Mouse (Mus musculus): ENCODE results near the gene Clk1. TPM values are rescaled to one million over a fixed set of nuclear protein-coding genes. Genes with fewer than 3 reads are reported as not detected.

Gene Clk1
- polyA plus RNA-seq, 1 experiment from 2014 or later = 159 TPM

- WGBS = 12% methylated on average over 10 of the region's 10 CpGs
- no peak for ATAC-seq (ENCODE audit: low FRiP score)
- H3K36me3 ChIP-seq (replicated peaks) = peaks cover 36% of the 10 kb centered on the region
Observed at GRCm38 (mm10) chr1:58444691-58445090, 20.8 kb upstream of the Clk1 start.

DNA sequence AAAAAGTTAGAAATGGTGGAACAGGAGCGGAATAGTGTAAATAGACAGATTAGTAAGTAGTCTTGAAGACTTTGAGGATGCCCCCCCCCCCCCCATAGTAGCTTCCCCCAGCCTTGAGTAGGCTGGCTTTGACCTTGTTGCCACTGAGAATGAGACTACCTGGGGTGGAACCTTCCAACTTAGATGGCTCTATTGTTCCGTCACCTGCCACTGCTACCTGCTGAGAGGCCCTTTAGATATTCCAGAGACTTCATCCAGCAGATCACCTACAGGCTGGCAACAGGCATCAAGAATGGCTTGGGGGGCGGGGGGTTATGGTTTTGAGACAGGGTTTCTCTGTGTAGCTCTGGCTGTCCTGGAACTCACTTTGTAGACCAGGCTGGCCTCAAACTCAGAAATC lies 685 bp upstream of the Clk1 start:
- Histone ChIP-seq H3K9ac (no peak overlapping the region), H3K4me2 (no peak overlapping the region), H3K27me3 (no peaks in the 10 kb centered on the region), H3K36me3 (replicated peaks) (peaks cover 16% of the 10 kb centered on the region), H3K4me1 (peaks cover 18% of the 10 kb centered on the region), H3K4me3 (replicated peaks) (no peak overlapping the region), H3K9me3 (no peaks in the 10 kb centered on the region), H3K27ac (no peak overlapping the region)
- no peak for ATAC-seq (ENCODE audit: low FRiP score)
- WGBS = 90% methylated on average over 3 of the region's 3 CpGs

More at GRCm38 (mm10) chr1:58444691-58445090, 20.8 kb upstream of the Clk1 start:
- no peaks in the 10 kb centered on the region for H3K27me3 ChIP-seq
- H3K4me1 ChIP-seq = peaks cover 26% of the 10 kb centered on the region
- peak overlapping the region; percentile 64 for H3K4me2 ChIP-seq
- peak overlapping the region; percentile 88 for H3K27ac ChIP-seq
- H3K9ac ChIP-seq = peak overlapping the region; percentile 79
- H3K9me3 ChIP-seq = no peaks in the 10 kb centered on the region
- H3K4me3 ChIP-seq (replicated peaks) = peak overlapping the region; percentile 66

GRCm38 (mm10) chr1:58422879-58423278 lies 987 bp downstream of the Clk1 start:
- H3K27ac ChIP-seq = peak overlapping the region; percentile 99; the same call in 1 of the 2 replicates
- peaks cover 32% of the 10 kb centered on the region for H3K36me3 ChIP-seq (replicated peaks)
- peaks cover 18% of the 10 kb centered on the region for H3K4me1 ChIP-seq
- ATAC-seq (ENCODE audit: low FRiP score) = peak; percentile 33; the same call in 1 of the 2 replicates
- peak overlapping the region; percentile 100 for H3K4me3 ChIP-seq (replicated peaks)
- H3K4me2 ChIP-seq = peak overlapping the region; percentile 69
- no peaks in the 10 kb centered on the region for H3K9me3 ChIP-seq
- H3K27me3 ChIP-seq = no peaks in the 10 kb centered on the region
- H3K9ac ChIP-seq = peak overlapping the region; percentile 99
- 16% methylated on average over 13 of the region's 13 CpGs for WGBS

DNA sequence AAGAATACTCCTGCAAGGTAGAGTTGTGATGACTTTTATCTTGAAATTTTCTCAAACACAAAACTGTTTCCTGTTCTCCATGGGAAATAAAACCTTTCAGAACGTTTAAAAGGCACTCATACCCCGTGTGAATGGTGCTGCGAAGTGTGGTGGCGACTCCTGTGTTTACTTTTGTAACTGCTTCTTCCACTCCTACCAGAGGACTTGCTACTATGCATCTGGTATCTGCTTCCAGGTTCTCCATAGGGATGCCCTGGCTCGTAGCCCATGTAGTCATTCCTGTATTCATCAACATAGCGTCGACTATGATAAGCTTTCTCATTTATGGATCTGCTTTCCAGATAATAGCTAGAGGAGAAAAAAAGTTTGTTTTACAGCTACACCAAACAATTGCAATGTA lies 2.9 kb downstream of the Clk1 start:
- H3K4me1 ChIP-seq = peaks cover 18% of the 10 kb centered on the region
- H3K36me3 ChIP-seq (replicated peaks) = peaks cover 49% of the 10 kb centered on the region
- no peak overlapping the region for H3K4me2 ChIP-seq
- no peaks in the 10 kb centered on the region for H3K9me3 ChIP-seq
- no peak overlapping the region for H3K4me3 ChIP-seq (replicated peaks)
- no peak overlapping the region for H3K27ac ChIP-seq
- H3K9ac ChIP-seq = no peak overlapping the region
- ATAC-seq (ENCODE audit: low FRiP score) = no peak
- H3K27me3 ChIP-seq = no peaks in the 10 kb centered on the region
- WGBS = 78% methylated on average over 7 of the region's 7 CpGs

DNA sequence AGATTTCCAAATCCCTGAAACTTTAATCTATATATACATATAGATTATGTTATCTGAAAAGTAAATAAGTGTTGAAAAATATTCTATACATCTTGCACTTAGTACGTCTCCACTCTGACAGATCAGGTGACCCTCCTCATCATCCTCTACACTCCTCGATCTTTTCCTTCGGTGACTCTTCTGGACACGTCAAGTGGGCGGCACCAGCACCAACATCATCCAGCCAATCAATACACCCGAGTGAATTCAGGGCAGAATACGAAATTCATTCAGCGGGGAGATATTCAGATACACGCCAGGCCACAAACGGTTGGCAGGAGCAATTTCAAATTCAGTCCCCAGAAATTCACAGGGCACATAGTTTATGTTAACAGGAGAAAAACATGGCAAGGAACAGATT lies 3.8 kb downstream of the Clk1 start:
- 91% methylated on average over 10 of the region's 10 CpGs for WGBS
- Histone ChIP-seq H3K9me3 (no peaks in the 10 kb centered on the region), H3K27ac (no peak overlapping the region), H3K4me3 (replicated peaks) (no peak overlapping the region), H3K36me3 (replicated peaks) (peaks cover 54% of the 10 kb centered on the region), H3K9ac (no peak overlapping the region), H3K27me3 (no peaks in the 10 kb centered on the region), H3K4me1 (peaks cover 18% of the 10 kb centered on the region), H3K4me2 (no peak overlapping the region)
- no peak for ATAC-seq (ENCODE audit: low FRiP score)

- WGBS = 89% methylated on average over 2 of the region's 2 CpGs
- Histone ChIP-seq H3K9me3 (no peaks in the 10 kb centered on the region), H3K27me3 (no peaks in the 10 kb centered on the region), H3K4me3 (replicated peaks) (no peak overlapping the region), H3K4me1 (peaks cover 2% of the 10 kb centered on the region), H3K36me3 (replicated peaks) (peaks cover 83% of the 10 kb centered on the region), H3K4me2 (no peak overlapping the region), H3K9ac (no peak overlapping the region), H3K27ac (no peak overlapping the region)
- no peak for ATAC-seq (ENCODE audit: low FRiP score)
Observed at GRCm38 (mm10) chr1:58416048-58416447, 7.8 kb downstream of the Clk1 start.

GRCm38 (mm10) chr1:58415442-58415841 lies 8.4 kb downstream of the Clk1 start:
- no peaks in the 10 kb centered on the region for H3K9me3 ChIP-seq
- WGBS = 42% methylated on average over 1 of the region's 1 CpGs

GRCm38 (mm10) chr1:58410776-58411175 lies 13.1 kb downstream of the Clk1 start:
- no peak for ATAC-seq (ENCODE audit: low FRiP score)
- Histone ChIP-seq H3K27me3 (no peaks in the 10 kb centered on the region), H3K4me3 (replicated peaks) (no peak overlapping the region), H3K9me3 (no peaks in the 10 kb centered on the region), H3K4me1 (no peaks in the 10 kb centered on the region), H3K27ac (no peak overlapping the region), H3K36me3 (replicated peaks) (peaks cover 61% of the 10 kb centered on the region), H3K4me2 (no peak overlapping the region), H3K9ac (no peak overlapping the region)
- 93% methylated on average over 7 of the region's 7 CpGs for WGBS

More at GRCm38 (mm10) chr1:58415442-58415841, 8.4 kb downstream of the Clk1 start:
- Histone ChIP-seq H3K4me2 (no peak overlapping the region), H3K9ac (no peak overlapping the region), H3K36me3 (replicated peaks) (peaks cover 86% of the 10 kb centered on the region), H3K27me3 (no peaks in the 10 kb centered on the region), H3K4me3 (replicated peaks) (no peak overlapping the region), H3K4me1 (no peaks in the 10 kb centered on the region), H3K27ac (no peak overlapping the region)
- ATAC-seq (ENCODE audit: low FRiP score) = no peak

GRCm38 (mm10) chr1:58410198-58410588 lies 13.7 kb downstream of the Clk1 start:
- ATAC-seq (ENCODE audit: low FRiP score) = no peak
- H3K27me3 ChIP-seq = no peaks in the 10 kb centered on the region
- no peak overlapping the region for H3K4me3 ChIP-seq (replicated peaks)
- 92% methylated on average over 3 of the region's 3 CpGs for WGBS
- no peak overlapping the region for H3K9ac ChIP-seq
- no peak overlapping the region for H3K4me2 ChIP-seq
- peaks cover 62% of the 10 kb centered on the region for H3K36me3 ChIP-seq (replicated peaks)
- no peaks in the 10 kb centered on the region for H3K9me3 ChIP-seq
- no peaks in the 10 kb centered on the region for H3K4me1 ChIP-seq
- no peak overlapping the region for H3K27ac ChIP-seq

GRCm38 (mm10) chr1:58409553-58410197 lies 14.2 kb downstream of the Clk1 start:
- Histone ChIP-seq H3K27ac (no peak overlapping the region), H3K9me3 (no peaks in the 10 kb centered on the region), H3K4me1 (no peaks in the 10 kb centered on the region), H3K4me3 (replicated peaks) (no peak overlapping the region), H3K9ac (no peak overlapping the region), H3K27me3 (no peaks in the 10 kb centered on the region), H3K4me2 (no peak overlapping the region), H3K36me3 (replicated peaks) (peaks cover 61% of the 10 kb centered on the region)
- ATAC-seq (ENCODE audit: low FRiP score) = no peak
- WGBS = 85% methylated on average over 5 of the region's 5 CpGs

GRCm38 (mm10) chr1:58408141-58408540 lies 15.7 kb downstream of the Clk1 start:
- Histone ChIP-seq H3K4me1 (no peaks in the 10 kb centered on the region), H3K4me3 (replicated peaks) (no peak overlapping the region), H3K9me3 (no peaks in the 10 kb centered on the region), H3K27ac (no peak overlapping the region), H3K36me3 (replicated peaks) (peaks cover 61% of the 10 kb centered on the region), H3K4me2 (no peak overlapping the region), H3K27me3 (no peaks in the 10 kb centered on the region), H3K9ac (no peak overlapping the region)
- ATAC-seq (ENCODE audit: low FRiP score) = no peak
- WGBS = 78% methylated on average over 6 of the region's 6 CpGs

DNA sequence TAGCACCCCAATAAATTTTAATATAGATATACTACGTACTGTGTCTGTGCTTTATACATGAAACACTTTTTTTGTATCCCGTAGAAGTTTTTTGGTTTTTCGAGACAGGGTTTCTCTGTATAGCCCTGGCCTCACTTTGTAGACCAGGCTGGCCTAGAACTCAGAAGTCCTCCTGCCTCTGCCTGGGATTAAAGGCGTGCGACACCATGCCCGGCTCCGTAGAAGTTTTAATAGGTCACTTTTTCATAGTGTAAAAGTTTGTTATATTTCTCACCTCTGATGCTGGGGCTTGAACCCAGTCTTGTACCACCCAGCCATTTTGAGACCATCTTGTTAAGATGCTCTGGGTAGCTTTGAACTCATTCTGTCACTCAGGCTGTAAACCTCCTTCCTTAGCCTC lies 16.5 kb downstream of the Clk1 start:
- Histone ChIP-seq H3K4me3 (replicated peaks) (no peak overlapping the region), H3K4me2 (no peak overlapping the region), H3K9ac (no peak overlapping the region), H3K36me3 (replicated peaks) (peaks cover 61% of the 10 kb centered on the region), H3K4me1 (no peaks in the 10 kb centered on the region), H3K27ac (no peak overlapping the region), H3K9me3 (no peaks in the 10 kb centered on the region), H3K27me3 (no peaks in the 10 kb centered on the region)
- 95% methylated on average over 7 of the region's 7 CpGs for WGBS
- no peak for ATAC-seq (ENCODE audit: low FRiP score)

DNA sequence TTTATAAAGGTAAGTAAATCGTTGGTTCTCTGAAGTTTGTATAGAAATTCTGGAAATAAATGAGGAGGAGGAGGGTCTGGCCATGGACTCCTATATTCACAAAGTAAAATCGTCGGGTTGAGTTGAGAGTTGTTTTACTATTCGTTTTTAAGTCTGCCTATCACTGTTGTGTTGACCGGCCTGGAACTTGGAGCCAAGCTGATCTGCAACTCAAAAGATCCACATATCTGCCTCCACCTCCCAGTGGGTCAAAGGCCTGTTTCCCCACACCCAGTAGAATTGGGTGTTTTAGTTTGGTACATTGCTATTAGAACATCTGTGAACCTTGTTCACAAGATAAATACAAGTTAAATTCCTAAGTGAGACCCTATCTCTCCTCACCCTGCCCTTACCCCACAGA lies 20.1 kb downstream of the Clk1 start:
- peaks cover 67% of the 10 kb centered on the region for H3K36me3 ChIP-seq (replicated peaks)
- H3K9ac ChIP-seq = no peak overlapping the region
- H3K4me1 ChIP-seq = no peaks in the 10 kb centered on the region
- H3K27me3 ChIP-seq = no peaks in the 10 kb centered on the region
- H3K4me2 ChIP-seq = no peak overlapping the region
- WGBS = 94% methylated on average over 5 of the region's 5 CpGs
- ATAC-seq (ENCODE audit: low FRiP score) = no peak
- no peak overlapping the region for H3K4me3 ChIP-seq (replicated peaks)
- no peaks in the 10 kb centered on the region for H3K9me3 ChIP-seq
- H3K27ac ChIP-seq = no peak overlapping the region
